Mouse (Mus musculus) left cerebral cortex, postnatal 36 days (tissue): Measurements from ENCODE around the gene Ubxn11. TPM values are rescaled to one million over a fixed set of nuclear protein-coding genes. Genes with fewer than 3 reads are reported as not detected.
"Not testable (repeated sequence)": the region's sequence is repeated elsewhere in the genome, so short reads cannot be mapped to it uniquely, and the experiment has no call there.

Source experiments
- DNase-seq, 2 experiments: peaks; one replicate each; pipeline ENCODE4 v3.0.0; 2021 to 2022; ENCODE audit warnings: low spot score in 2 of 2, mixed read lengths in 1 of 2
- intact Hi-C: fragments of 180-260 bp; cut with DNase I; formaldehyde crosslinking; loops from one replicate; pipeline ENCODE4 v1.15.1; 2025
- total RNA-seq, 2 experiments: library from RNA; stranded (reverse); gene quantifications; 2 replicates each; pipeline ENCODE4 v1.2.3; 2021

Gene Ubxn11
- total RNA-seq, 2 experiments from 2014 or later, result 23.3 to 46.3 TPM

- peak; percentile 87 to 91 for DNase-seq
- intact Hi-C loops, result loop anchor here (10.0 kb wide), 1 partner anchor 94 kb away; no protein-coding TSS in a partner anchor
Observed at GRCm38 (mm10) chr4:134128221-134128982, 26.0 kb downstream of the Ubxn11 start, which contains the start of gene Sh3bgrl3. Gene Sh3bgrl3, minus strand, starts transcription at chr4:134128789.

GRCm38 (mm10) chr4:134128983-134129362 is 26.6 kb downstream of the Ubxn11 start:
- intact Hi-C loops, result loop anchor here (10.0 kb wide), 1 partner anchor 94 kb away; no protein-coding TSS in a partner anchor
- DNase-seq, result no peak

- no peak for DNase-seq
- intact Hi-C loops, result loop anchor here (10.0 kb wide), 1 partner anchor 95 kb away; no protein-coding TSS in a partner anchor
Observed at GRCm38 (mm10) chr4:134129482-134129881, 27.1 kb downstream of the Ubxn11 start.

- intact Hi-C loops, result no loop called here
Observed at GRCm38 (mm10) chr4:134132117-134132516, 29.7 kb downstream of the Ubxn11 start.

GRCm38 (mm10) chr4:134132519-134133095 is 30.2 kb downstream of the Ubxn11 start:
- intact Hi-C loops, result no loop called here
- no peak for DNase-seq

More at GRCm38 (mm10) chr4:134132117-134132516, 29.7 kb downstream of the Ubxn11 start:
- no peak for DNase-seq

GRCm38 (mm10) chr4:134136280-134136926 is 34.0 kb downstream of the Ubxn11 start:
- intact Hi-C loops, result no loop called here

GRCm38 (mm10) chr4:134138857-134139256 is 36.5 kb downstream of the Ubxn11 start:
- intact Hi-C loops, result no loop called here

More at GRCm38 (mm10) chr4:134136280-134136926, 34.0 kb downstream of the Ubxn11 start:
- DNase-seq, result no peak

GRCm38 (mm10) chr4:134144297-134144696 is 41.9 kb downstream of the Ubxn11 start:
- DNase-seq, intact Hi-C loops: not testable (repeated sequence)

More at GRCm38 (mm10) chr4:134138857-134139256, 36.5 kb downstream of the Ubxn11 start:
- DNase-seq, result no peak

- intact Hi-C loops, result no loop called here
- DNase-seq, result no peak
Observed at GRCm38 (mm10) chr4:134149389-134149788, 47.0 kb downstream of the Ubxn11 start.

- DNase-seq, result no peak
- intact Hi-C loops, result no loop called here
Observed at GRCm38 (mm10) chr4:134152112-134152511, 49.7 kb downstream of the Ubxn11 start.

GRCm38 (mm10) chr4:134153656-134154055 is 51.3 kb downstream of the Ubxn11 start:
- intact Hi-C loops, result no loop called here
- DNase-seq, result no peak

GRCm38 (mm10) chr4:134154354-134154753 is 52.0 kb downstream of the Ubxn11 start:
- intact Hi-C loops, result no loop called here
- no peak for DNase-seq

GRCm38 (mm10) chr4:134155531-134155930 is 53.2 kb downstream of the Ubxn11 start:
- intact Hi-C loops, result no loop called here
- no peak for DNase-seq

- intact Hi-C loops, result no loop called here
- DNase-seq, result no peak
Observed at GRCm38 (mm10) chr4:134155961-134156465, 53.6 kb downstream of the Ubxn11 start.

GRCm38 (mm10) chr4:134156744-134157143 is 54.4 kb downstream of the Ubxn11 start:
- peak; percentile 49 to 61 for DNase-seq
- intact Hi-C loops, result no loop called here

- intact Hi-C loops, result no loop called here
- no peak for DNase-seq
Observed at GRCm38 (mm10) chr4:134157558-134157957, 55.2 kb downstream of the Ubxn11 start.

- DNase-seq, result no peak
- intact Hi-C loops, result no loop called here
Observed at GRCm38 (mm10) chr4:134158774-134159173, 56.4 kb downstream of the Ubxn11 start.

GRCm38 (mm10) chr4:134160071-134160470 is 57.7 kb downstream of the Ubxn11 start:
- intact Hi-C loops, result not testable (repeated sequence)
- peak; percentile 26 to 34 for DNase-seq

GRCm38 (mm10) chr4:134164591-134164990 is 62.2 kb downstream of the Ubxn11 start:
- intact Hi-C loops, result no loop called here
- DNase-seq, result no peak

- no peak for DNase-seq
- intact Hi-C loops, result no loop called here
Observed at GRCm38 (mm10) chr4:134165024-134165423, 62.7 kb downstream of the Ubxn11 start.
